Mouse (Mus musculus) liver, postnatal 0 days (tissue): ENCODE measurements around the gene Mif. TPM values are rescaled to one million over a fixed set of nuclear protein-coding genes. Genes with fewer than 3 reads are reported as not detected.
A peak's percentile ranks its signal among the peaks of the same experiment; 100 is the strongest.

Experiments
- ATAC-seq: fragments of 200-750 bp; cut with Nextera tagmentation; 2 replicates; pipeline ENCODE4 v1.8.0; 2017; ENCODE audit warnings: mild to moderate bottlenecking, moderate library complexity
- DNase-seq: peaks from one replicate; pipeline ENCODE4 v3.0.0-alpha.2; 2016
- H3K27ac ChIP-seq: fragments of 300-500 bp; sonication (generic); 2 replicates; pipeline ENCODE4 v1.5.1; 2014; ENCODE audit warnings: antibody characterized with exemption, moderate library complexity, mild to moderate bottlenecking, low read depth
- H3K27me3 ChIP-seq: fragments of 300-500 bp; sonication (generic); 2 replicates; pipeline ENCODE4 v1.6.1; 2014; ENCODE audit warnings: low read length, control low read depth, mixed read lengths; ENCODE audit not compliant: insufficient read depth
- H3K36me3 ChIP-seq: fragments of 300-500 bp; sonication (generic); replicated peaks from 2 replicates; pipeline ENCODE4 v1.6.1; 2014; ENCODE audit warnings: mild to moderate bottlenecking, control low read depth, low read length, moderate library complexity, mixed read lengths; ENCODE audit not compliant: insufficient read depth
- H3K4me1 ChIP-seq: fragments of 300-500 bp; sonication (generic); 2 replicates; pipeline ENCODE4 v1.6.1; 2014; ENCODE audit warnings: antibody characterized with exemption, mild to moderate bottlenecking, control low read depth; ENCODE audit not compliant: insufficient read depth
- H3K4me2 ChIP-seq: fragments of 300-500 bp; sonication (generic); 2 replicates; pipeline ENCODE4 v1.6.1; 2014; ENCODE audit warnings: low read depth, mild to moderate bottlenecking, low read length, moderate library complexity, mixed read lengths
- H3K4me3 ChIP-seq: fragments of 300-500 bp; sonication (generic); 2 replicates; pipeline ENCODE4 v1.5.1; 2014; ENCODE audit warnings: low read depth, low read length
- H3K9ac ChIP-seq: fragments of 300-500 bp; sonication (generic); replicated peaks from 2 replicates; pipeline ENCODE4 v1.6.1; 2014; ENCODE audit warnings: mild to moderate bottlenecking, moderate library complexity
- H3K9me3 ChIP-seq: fragments of 300-500 bp; sonication (generic); 2 replicates; pipeline ENCODE4 v1.6.1; 2016; ENCODE audit warnings: mild to moderate bottlenecking, control low read depth, low read length, mixed read lengths
- CTCF ChIP-seq: sonication (generic); IDR thresholded peaks from 2 replicates; pipeline ENCODE4 v1.5.1; 2016; ENCODE audit warnings: antibody characterized with exemption, low read depth
- EP300 ChIP-seq: IDR thresholded peaks from 2 replicates; pipeline ENCODE4 v1.6.1; 2016; ENCODE audit warnings: antibody characterized with exemption, low read depth, mild to moderate bottlenecking
- WGBS: fragments of 180-500 bp; shearing (Covaris S2); extraction: QIAGEN DNeasy Blood & Tissue Kit; methylation state at CpG from one replicate; pipeline ENCODE4 v1.1.7; 2014; ENCODE audit not compliant: insufficient replicate concordance; 5-methylcytosine and 5-hydroxymethylcytosine counted together
- polyA plus RNA-seq: library from polyadenylated mRNA; unstranded; fragments of >200 nt; fragmentation: Nextera tagmentation; extraction: Ambion mirVana; gene quantifications from 2 replicates; pipeline ENCODE4 v1.2.1, GENCODE M21; 2015

The Mif gene
- polyA plus RNA-seq, 1 experiment from 2014 or later = 1,160 TPM

DNA sequence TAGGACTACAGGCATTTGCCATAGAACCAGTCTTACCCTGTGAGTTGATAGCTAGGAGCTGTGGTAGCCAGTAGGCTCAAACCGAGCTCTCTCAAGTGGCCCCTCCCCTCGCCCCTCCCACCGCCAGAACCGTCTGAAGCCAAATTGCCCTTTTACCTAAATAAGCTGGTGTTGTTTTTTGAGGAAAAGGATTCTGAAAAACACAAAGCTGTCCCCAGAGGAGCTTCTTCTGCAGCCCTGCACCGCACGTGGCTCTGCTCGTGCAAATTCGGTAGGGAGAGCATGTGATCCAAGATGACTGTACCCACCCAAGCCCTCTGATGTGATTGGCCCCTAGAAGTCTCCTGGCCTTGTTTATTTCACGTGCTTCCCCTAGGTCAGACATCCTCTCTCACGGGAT lies 24.7 kb downstream of the Mif start:
- H3K27me3 ChIP-seq = no peaks in the 10 kb centered on the region
- peak; percentile 83 for DNase-seq
- TF ChIP-seq CTCF = no peak
- no peak for TF ChIP-seq EP300
- H3K4me2 ChIP-seq = peak overlapping the region; percentile 89
- peaks cover 54% of the 10 kb centered on the region for H3K4me1 ChIP-seq
- peak overlapping the region; percentile 95 for H3K27ac ChIP-seq
- under 1% methylated on average over 10 of the region's 10 CpGs for WGBS
- no peaks in the 10 kb centered on the region for H3K36me3 ChIP-seq
- ATAC-seq = peak; percentile 71
- H3K9ac ChIP-seq = peak overlapping the region; percentile 74
- H3K4me3 ChIP-seq = peak overlapping the region; percentile 58
- H3K9me3 ChIP-seq = no peaks in the 10 kb centered on the region

DNA sequence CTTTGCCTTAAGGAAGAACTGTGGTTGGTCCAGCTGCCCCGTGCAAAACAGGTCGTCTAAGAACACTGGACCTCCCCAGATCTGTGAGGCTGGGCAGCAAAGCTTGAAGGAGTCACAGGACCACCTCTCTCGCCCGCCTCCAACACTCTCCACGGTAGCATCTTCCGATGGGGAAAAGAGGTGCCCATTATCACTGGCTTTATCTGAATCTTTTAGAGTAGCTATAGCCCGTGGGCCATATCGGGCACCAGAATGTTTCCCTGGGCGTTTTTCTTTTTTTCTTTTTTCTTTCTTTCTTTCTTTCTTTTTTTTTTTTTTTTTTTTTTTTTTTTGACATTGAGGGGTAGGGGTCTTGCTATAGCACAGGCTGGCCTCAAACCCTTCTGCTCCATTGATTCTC lies 25.3 kb downstream of the Mif start:
- H3K4me2 ChIP-seq = peak overlapping the region; percentile 89
- ATAC-seq (no peak), DNase-seq (no peak)
- H3K4me3 ChIP-seq = peak overlapping the region; percentile 58
- no peaks in the 10 kb centered on the region for H3K27me3 ChIP-seq
- WGBS = 5% methylated on average over 9 of the region's 9 CpGs
- no peaks in the 10 kb centered on the region for H3K9me3 ChIP-seq
- TF ChIP-seq CTCF (no peak), EP300 (no peak)
- H3K27ac ChIP-seq = peak overlapping the region; percentile 95
- peak overlapping the region; percentile 74 for H3K9ac ChIP-seq
- peaks cover 49% of the 10 kb centered on the region for H3K4me1 ChIP-seq
- no peaks in the 10 kb centered on the region for H3K36me3 ChIP-seq

DNA sequence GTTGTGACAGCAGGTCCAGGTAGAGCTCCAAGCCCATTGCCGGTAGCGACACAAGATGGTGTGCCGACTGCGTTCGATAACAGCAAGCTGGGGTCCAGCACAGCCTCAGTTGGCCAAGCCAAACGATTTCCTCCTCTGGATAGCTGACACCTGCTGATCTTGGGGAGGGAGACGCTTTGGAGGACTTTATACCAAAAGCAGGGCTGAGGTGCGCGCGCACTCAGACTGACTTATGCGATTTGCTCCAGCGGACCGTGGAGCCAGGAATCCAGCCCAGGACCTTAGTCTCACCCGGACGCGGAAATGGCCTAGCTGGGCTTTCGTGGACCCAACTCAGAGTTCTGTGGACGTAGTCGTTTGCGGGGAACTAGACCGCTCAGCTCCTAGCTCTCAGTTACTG lies 25.8 kb downstream of the Mif start:
- ATAC-seq = peak; percentile 6; the same call in 1 of the 2 replicates
- Histone ChIP-seq H3K27me3 (no peaks in the 10 kb centered on the region), H3K27ac (peak overlapping the region; percentile 95), H3K36me3 (no peaks in the 10 kb centered on the region), H3K4me3 (peak overlapping the region; percentile 58), H3K9ac (peak overlapping the region; percentile 74), H3K9me3 (no peaks in the 10 kb centered on the region), H3K4me1 (peaks cover 49% of the 10 kb centered on the region), H3K4me2 (peak overlapping the region; percentile 89)
- peak; percentile 83 for DNase-seq
- 2% methylated on average over 21 of the region's 21 CpGs for WGBS
- TF ChIP-seq EP300 (no peak), CTCF (no peak)

GRCm38 (mm10) chr10:75833456-75834080 lies 26.5 kb downstream of the Mif start:
- H3K4me2 ChIP-seq = peak overlapping the region; percentile 89
- H3K9me3 ChIP-seq = no peaks in the 10 kb centered on the region
- WGBS = 7% methylated on average over 21 of the region's 21 CpGs
- H3K27ac ChIP-seq = peak overlapping the region; percentile 95
- H3K9ac ChIP-seq = peak overlapping the region; percentile 74
- no peaks in the 10 kb centered on the region for H3K27me3 ChIP-seq
- ATAC-seq (no peak), DNase-seq (peak; percentile 45)
- no peaks in the 10 kb centered on the region for H3K36me3 ChIP-seq
- H3K4me3 ChIP-seq = peak overlapping the region; percentile 58
- H3K4me1 ChIP-seq = peaks cover 53% of the 10 kb centered on the region
- TF ChIP-seq EP300 (no peak), CTCF (no peak)

DNA sequence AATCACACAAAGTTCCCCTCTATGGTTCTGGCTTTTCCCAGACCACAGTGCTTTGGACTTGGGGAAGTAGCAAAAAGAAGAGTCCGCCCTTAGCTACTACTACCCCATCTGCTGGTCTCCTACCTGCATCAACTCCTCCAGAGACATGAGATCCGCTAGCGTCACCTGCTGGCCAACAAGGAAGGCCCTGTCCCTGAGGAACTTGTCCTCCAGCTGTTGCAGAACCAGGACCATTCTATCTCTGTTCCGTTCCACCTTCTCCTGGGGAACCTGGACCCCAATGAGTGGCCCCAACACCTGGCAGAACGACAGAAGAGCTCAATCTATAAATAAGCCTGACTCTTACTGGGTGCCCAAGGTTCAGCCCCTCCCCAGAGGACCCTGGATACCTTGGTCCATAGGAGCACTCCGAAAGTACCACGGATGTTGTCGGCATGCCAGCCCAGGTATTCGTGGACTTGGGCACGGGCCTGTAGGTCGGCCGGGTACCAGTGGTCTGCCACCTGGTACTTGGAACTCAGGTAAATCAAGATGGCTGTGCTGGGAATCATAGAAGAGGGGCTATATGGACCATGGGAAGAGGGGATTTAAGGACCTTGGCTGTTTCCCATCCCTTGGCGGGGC lies 27.7 kb downstream of the Mif start:
- no peaks in the 10 kb centered on the region for H3K36me3 ChIP-seq
- no peak for ATAC-seq

GRCm38 (mm10) chr10:75830275-75830670 lies 29.8 kb downstream of the Mif start:
- H3K9ac ChIP-seq = no peak overlapping the region
- ATAC-seq (no peak), DNase-seq (no peak)
- peaks cover 34% of the 10 kb centered on the region for H3K4me1 ChIP-seq
- no peaks in the 10 kb centered on the region for H3K36me3 ChIP-seq
- no peaks in the 10 kb centered on the region for H3K27me3 ChIP-seq
- H3K27ac ChIP-seq = no peak overlapping the region
- 68% methylated on average over 2 of the region's 2 CpGs for WGBS
- no peak overlapping the region for H3K4me2 ChIP-seq
- no peaks in the 10 kb centered on the region for H3K9me3 ChIP-seq
- H3K4me3 ChIP-seq = no peak overlapping the region
- no peak for TF ChIP-seq CTCF
- TF ChIP-seq EP300 = no peak

More for the DNA sequence above, 27.7 kb downstream of the Mif start:
- 52% methylated on average over 13 of the region's 13 CpGs for WGBS
- Histone ChIP-seq H3K4me3 (no peak overlapping the region; the same call in 1 of the 2 replicates), H3K4me2 (peak overlapping the region; percentile 89), H3K9ac (no peak overlapping the region), H3K4me1 (peaks cover 49% of the 10 kb centered on the region), H3K27ac (no peak overlapping the region), H3K27me3 (no peaks in the 10 kb centered on the region), H3K9me3 (no peaks in the 10 kb centered on the region)
- peak; percentile 98 for TF ChIP-seq CTCF
- no peak for TF ChIP-seq EP300
- peak; percentile 84 for DNase-seq
